Mouse (Mus musculus) testis, adult 2 months (tissue): Measurements from ENCODE around the gene Pdap1. TPM values are rescaled to one million over a fixed set of nuclear protein-coding genes. Genes with fewer than 3 reads are reported as not detected.
A peak's percentile ranks its signal among the peaks of the same experiment; 100 is the strongest.

Experiments
- H3K27ac ChIP-seq: fragments of 200-500 bp; 2 replicates; pipeline ENCODE4 v1.5.1; 2012; ENCODE audit warnings: low read depth, low read length; ENCODE audit not compliant: control insufficient read depth, insufficient read depth
- H3K27me3 ChIP-seq: fragments of 200-500 bp; 2 replicates; pipeline ENCODE4 v1.6.1; 2012; ENCODE audit warnings: mild to moderate bottlenecking, low read length, moderate library complexity; ENCODE audit not compliant: control insufficient read depth, insufficient read depth
- H3K36me3 ChIP-seq: fragments of 200-500 bp; 2 replicates; pipeline ENCODE4 v1.6.1; 2012; ENCODE audit warnings: mild to moderate bottlenecking, low read length; ENCODE audit not compliant: control insufficient read depth, insufficient read depth
- H3K4me1 ChIP-seq: fragments of 200-500 bp; 2 replicates; pipeline ENCODE4 v1.6.1; 2012; ENCODE audit warnings: low read length; ENCODE audit not compliant: control insufficient read depth, insufficient read depth
- H3K4me3 ChIP-seq: fragments of 200-500 bp; 2 replicates; pipeline ENCODE4 v1.5.1; 2012; ENCODE audit warnings: low read depth, mild to moderate bottlenecking, low read length, moderate library complexity, mixed read lengths; ENCODE audit not compliant: control insufficient read depth
- CTCF ChIP-seq: fragments of 200-500 bp; IDR thresholded peaks from 2 replicates; pipeline ENCODE4 v1.5.1; 2012; ENCODE audit warnings: low read depth, mild to moderate bottlenecking, inconsistent platforms, low read length, moderate library complexity; ENCODE audit not compliant: control insufficient read depth, insufficient read depth, insufficient replicate concordance
- POLR2A ChIP-seq: fragments of 200-500 bp; IDR thresholded peaks from 2 replicates; pipeline ENCODE4 v1.6.1; 2012; ENCODE audit warnings: low read depth, mild to moderate bottlenecking, inconsistent platforms, low read length, moderate library complexity; ENCODE audit not compliant: control insufficient read depth
- polyA plus RNA-seq: library from polyadenylated mRNA; depleted of rRNA; stranded (reverse); fragments of >200 nt; gene quantifications from 2 replicates; pipeline ENCODE4 v1.2.3, GENCODE M21; 2012; rRNA removed

The Pdap1 gene
- polyA plus RNA-seq, result 31.2 and 31.7 TPM in 2 replicates

DNA sequence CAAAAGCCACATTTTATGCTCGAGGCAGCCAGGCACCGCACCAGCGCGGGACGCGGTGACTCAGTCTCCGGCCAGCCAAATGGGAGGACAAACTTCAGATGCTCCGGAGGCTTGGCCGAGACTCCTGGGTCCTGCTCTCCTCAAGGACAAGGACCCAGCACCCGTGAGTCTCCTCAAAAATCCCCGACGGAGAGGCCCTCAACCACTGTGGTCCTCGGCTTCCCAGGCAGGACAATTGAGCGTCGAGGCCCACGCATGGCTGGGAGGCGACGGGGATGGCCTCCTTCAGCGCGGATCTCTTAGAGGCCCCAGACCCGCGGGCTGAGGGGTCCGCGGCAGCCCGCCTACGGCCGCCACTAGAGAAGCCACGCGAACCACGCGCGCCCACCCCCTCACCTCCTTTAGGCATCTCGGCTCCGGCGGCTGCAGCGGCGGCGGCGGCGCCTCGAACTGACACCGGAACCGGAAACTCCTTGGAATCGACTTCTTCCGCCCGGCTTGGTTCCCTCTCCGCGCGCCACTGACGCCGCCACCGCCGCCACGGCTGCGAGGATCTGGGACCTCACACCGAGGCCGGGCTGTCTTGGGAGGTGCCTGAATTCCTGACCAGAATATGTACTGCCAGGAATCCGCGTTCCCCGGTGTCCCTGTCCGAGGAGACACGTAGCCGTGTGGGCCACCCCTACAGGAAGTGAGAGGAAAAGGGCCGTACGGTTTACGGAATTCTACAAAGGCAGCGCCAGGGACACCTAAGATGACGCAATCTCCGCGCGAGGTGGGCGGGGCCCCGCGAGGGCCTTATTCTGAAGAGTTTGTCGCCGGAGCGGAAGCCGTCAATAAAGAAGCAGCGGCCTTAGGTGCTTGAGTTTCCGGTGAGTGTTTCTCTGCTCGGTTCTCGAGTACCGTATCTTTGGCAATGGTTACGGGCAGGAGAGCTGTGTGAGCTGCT is at the start of gene Pdap1, which contains the start of gene Bud31:
TSS of gene Pdap1 (minus strand) at position 668 of the 949 bp plus-strand sequence.
TSS of gene Bud31 (plus strand) at position 792 of the 949 bp plus-strand sequence.
- H3K27ac ChIP-seq, result peak within 1 kb of the TSS; percentile 100
- no peaks in the 10 kb centered on the region for H3K27me3 ChIP-seq
- peak within 1 kb of the TSS; percentile 100 for H3K4me3 ChIP-seq
- H3K36me3 ChIP-seq, result peaks cover 3% of the 10 kb centered on the region
- no peaks in the 10 kb centered on the region for H3K4me1 ChIP-seq
- TF ChIP-seq POLR2A (peak; percentile 61), CTCF (no peak)

DNA sequence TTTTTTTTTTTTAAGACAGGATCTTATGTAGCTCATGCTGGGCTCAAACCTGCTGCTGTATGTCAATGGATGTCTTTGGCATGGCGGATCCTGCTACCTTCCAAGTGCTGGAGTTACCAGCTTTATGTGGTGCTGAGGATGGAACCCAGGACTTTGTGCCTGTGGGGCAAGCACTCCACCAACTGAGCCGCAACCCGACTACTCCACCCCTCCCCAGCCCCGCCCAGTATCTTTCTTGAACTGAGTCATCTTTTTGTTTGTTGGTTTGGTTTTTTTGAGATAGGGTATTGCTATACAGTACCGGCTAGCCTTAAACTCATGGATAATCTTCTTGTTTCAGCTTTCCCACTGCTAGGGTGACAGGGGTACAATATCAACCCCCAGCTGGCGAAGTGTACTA is 49.4 kb upstream of the Pdap1 start:
- Histone ChIP-seq H3K4me1 (peaks cover 8% of the 10 kb centered on the region; the same call in 1 of the 2 replicates), H3K27me3 (no peaks in the 10 kb centered on the region), H3K27ac (no peak overlapping the region), H3K36me3 (no peaks in the 10 kb centered on the region), H3K4me3 (no peak overlapping the region)
- no peak for TF ChIP-seq CTCF

GRCm38 (mm10) chr5:145185244-145185643 is 45.2 kb upstream of the Pdap1 start:
- H3K4me1 ChIP-seq, result peaks cover 1% of the 10 kb centered on the region; the same call in 1 of the 2 replicates
- TF ChIP-seq POLR2A (no peak), CTCF (no peak)
- peaks cover 1% of the 10 kb centered on the region for H3K36me3 ChIP-seq
- H3K27me3 ChIP-seq, result no peaks in the 10 kb centered on the region
- H3K4me3 ChIP-seq, result no peak overlapping the region
- H3K27ac ChIP-seq, result no peak overlapping the region

DNA sequence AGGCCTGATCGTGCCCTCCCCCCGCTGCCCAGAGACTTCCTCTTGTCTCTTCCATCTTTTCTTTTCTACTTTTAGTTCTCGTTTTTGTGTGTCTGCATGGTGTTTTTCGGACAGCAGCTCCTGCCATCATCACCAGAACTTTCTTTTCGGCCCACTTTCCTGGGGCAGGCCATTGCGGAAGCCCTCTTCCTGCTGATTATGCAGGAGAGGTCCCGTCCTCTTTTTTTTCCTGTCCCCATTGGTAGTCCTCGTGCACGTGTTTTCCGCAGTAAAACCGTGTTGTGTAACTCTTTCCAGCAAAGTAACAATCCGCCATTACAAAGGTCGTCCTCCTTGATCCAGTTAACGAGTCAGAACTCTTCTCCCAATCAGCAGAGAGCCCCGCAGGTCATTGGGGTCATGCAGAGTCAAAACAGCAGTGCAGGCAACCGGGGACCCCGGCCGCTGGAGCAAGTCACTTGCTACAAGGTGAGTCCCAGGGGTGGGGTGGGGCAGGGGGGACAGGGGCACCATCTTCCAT is 38.5 kb upstream of the Pdap1 start:
- Histone ChIP-seq H3K27ac (no peak overlapping the region), H3K36me3 (peaks cover 3% of the 10 kb centered on the region)
- no peak for TF ChIP-seq POLR2A
- no peak for TF ChIP-seq CTCF

DNA sequence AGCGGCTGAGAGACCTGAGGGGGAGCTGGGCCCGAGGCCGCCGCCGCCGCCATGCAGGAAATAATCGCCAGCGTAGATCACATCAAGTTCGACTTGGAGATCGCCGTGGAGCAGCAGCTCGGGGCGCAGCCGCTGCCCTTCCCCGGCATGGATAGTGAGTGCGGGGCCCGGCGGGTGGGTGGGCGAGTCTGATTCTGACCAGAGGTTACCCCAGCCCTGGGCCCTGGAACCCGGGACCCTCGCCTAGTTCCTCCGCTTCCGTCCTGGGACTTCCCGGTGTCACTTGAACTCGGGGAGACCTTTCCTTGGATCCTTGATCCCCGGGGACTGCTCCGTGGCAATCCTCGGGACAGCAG is 27.2 kb upstream of the Pdap1 start:
- Histone ChIP-seq H3K27me3 (no peaks in the 10 kb centered on the region), H3K4me1 (peaks cover 14% of the 10 kb centered on the region), H3K4me3 (peak overlapping the region; percentile 98), H3K36me3 (no peaks in the 10 kb centered on the region; the same call in 1 of the 2 replicates), H3K27ac (peak overlapping the region; percentile 89)
- no peak for TF ChIP-seq CTCF
- TF ChIP-seq POLR2A, result no peak

More for the DNA sequence above, 38.5 kb upstream of the Pdap1 start:
- Histone ChIP-seq H3K4me3 (no peak overlapping the region), H3K27me3 (no peaks in the 10 kb centered on the region), H3K4me1 (no peaks in the 10 kb centered on the region)

GRCm38 (mm10) chr5:145166536-145167305 is 26.7 kb upstream of the Pdap1 start, which contains the start of the genes Ptcd1 and Cpsf4:
TSS of gene Ptcd1 (minus strand) at chr5:145167108.
TSS of gene Cpsf4 (plus strand) at chr5:145167213.
- Histone ChIP-seq H3K4me3 (peak within 1 kb of the TSS; percentile 98), H3K4me1 (peaks cover 14% of the 10 kb centered on the region), H3K27ac (peak within 1 kb of the TSS; percentile 90), H3K36me3 (peaks cover 1% of the 10 kb centered on the region; the same call in 1 of the 2 replicates), H3K27me3 (no peaks in the 10 kb centered on the region)
- peak; percentile 93 for TF ChIP-seq POLR2A
- TF ChIP-seq CTCF, result no peak

DNA sequence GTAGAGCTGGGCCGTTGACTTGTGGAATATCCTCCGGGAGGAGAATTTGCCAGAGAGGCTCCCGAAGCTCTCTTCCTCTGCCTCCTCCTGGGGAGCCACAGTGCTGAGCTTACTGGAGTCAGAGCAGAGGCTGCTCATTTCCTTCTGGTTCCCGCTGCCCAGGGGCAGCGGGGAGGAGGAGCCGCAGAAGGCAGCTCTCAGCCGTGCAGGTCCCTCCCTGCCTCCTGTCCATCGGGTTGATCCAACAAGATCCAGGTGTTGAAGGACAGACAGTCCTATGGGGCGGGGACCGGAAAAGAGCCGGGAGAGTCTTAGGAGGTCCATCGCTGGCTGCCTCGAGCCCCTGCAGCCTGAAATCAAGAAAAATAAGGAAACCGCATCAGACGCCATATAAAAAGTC is 25.1 kb upstream of the Pdap1 start:
- Histone ChIP-seq H3K27me3 (no peaks in the 10 kb centered on the region), H3K4me3 (no peak overlapping the region), H3K36me3 (peaks cover 2% of the 10 kb centered on the region), H3K27ac (no peak overlapping the region), H3K4me1 (peaks cover 14% of the 10 kb centered on the region)
- TF ChIP-seq CTCF (no peak), POLR2A (no peak)
